Mouse (Mus musculus): ENCODE results near the gene Tnik.

GRCm38 (mm10) chr3:28682411-28682810 lies 419.4 kb downstream of the Tnik start:
- no peak for TF ChIP-seq CTCF (IDR thresholded peaks at IDR 0.05; ENCODE audit: low read depth, low read length)
- no peak for TF ChIP-seq EP300 (IDR thresholded peaks at IDR 0.05; ENCODE audit: insufficient read depth, low read depth, low read length)
